Mouse (Mus musculus): ENCODE data around the gene Prc1. TPM values are rescaled to one million over a fixed set of nuclear protein-coding genes. Genes with fewer than 3 reads are reported as not detected.

Gene Prc1
- polyA plus RNA-seq, 1 experiment from 2014 or later = 263 TPM

DNA sequence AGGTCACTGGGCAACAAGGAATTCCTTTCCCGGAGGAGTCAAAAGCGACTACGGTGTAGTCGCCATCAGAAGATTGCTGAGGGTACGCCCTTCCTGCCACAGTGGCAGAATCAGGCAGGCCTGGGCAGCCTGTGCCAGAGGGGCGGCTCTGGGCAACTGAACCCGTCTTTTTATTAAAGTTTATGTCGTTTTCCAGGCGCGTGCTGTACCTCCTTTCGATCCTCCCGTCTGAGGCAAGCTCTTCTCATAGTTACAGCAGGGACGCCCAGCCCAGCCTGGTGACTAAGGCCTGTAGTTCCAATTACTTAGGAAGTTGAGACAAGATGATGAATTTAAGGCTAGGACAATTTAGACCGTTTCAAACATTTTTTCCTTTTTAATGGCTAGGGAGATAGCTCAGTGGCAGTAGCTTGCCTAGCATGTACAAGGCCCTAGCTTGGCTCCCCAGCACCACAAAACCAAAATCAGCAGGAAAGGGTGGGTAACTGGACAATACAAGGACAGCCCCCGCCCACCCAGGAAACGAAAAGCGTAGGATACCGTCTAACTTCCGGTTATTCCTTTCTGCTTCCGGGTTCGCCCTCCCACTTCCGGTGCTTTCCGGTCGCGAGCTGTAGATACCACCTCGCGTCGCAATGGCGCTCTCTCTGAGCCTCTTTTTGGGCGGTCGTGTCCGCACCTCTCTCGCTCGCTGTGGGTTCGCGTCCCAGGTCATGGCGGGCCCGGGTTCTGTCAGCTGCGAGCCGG lies 33.5 kb upstream of the Prc1 start, which contains the start of gene Ngrn:
Gene Ngrn (plus strand): TSS at position 591 of the 747 bp plus-strand sequence.
- no peaks in the 10 kb centered on the region for H3K9me3 ChIP-seq (ENCODE audit: control insufficient read depth, low read length)
- DNase-seq (ENCODE audit: low spot score) = peak; percentile 89
- ATAC-seq (replicated peaks; ENCODE audit: low FRiP score) = peak; percentile 87
- peaks cover 5% of the 10 kb centered on the region; the same call in 1 of the 2 replicates for H3K4me1 ChIP-seq (replicated peaks; ENCODE audit: control insufficient read depth, insufficient read depth, low read length)
- H3K4me2 ChIP-seq (ENCODE audit: low read depth, low read length, severe bottlenecking) = peak within 1 kb of the TSS; percentile 90
- H3K36me3 ChIP-seq (ENCODE audit: control insufficient read depth, insufficient read depth, low read length) = no peaks in the 10 kb centered on the region; the same call in 1 of the 2 replicates
- no peaks in the 10 kb centered on the region for H3K27me3 ChIP-seq (ENCODE audit: control insufficient read depth, insufficient read depth, low read length)
- peak within 1 kb of the TSS; percentile 80 for H3K9ac ChIP-seq (ENCODE audit: low read length)
- peak within 1 kb of the TSS; percentile 81 for H3K4me3 ChIP-seq (ENCODE audit: low read depth, low read length)
- H3K27ac ChIP-seq (ENCODE audit: low read depth, low read length) = peak within 1 kb of the TSS; percentile 38; the same call in 1 of the 2 replicates
- 26% methylated on average over 40 of the region's 40 CpGs for WGBS

DNA sequence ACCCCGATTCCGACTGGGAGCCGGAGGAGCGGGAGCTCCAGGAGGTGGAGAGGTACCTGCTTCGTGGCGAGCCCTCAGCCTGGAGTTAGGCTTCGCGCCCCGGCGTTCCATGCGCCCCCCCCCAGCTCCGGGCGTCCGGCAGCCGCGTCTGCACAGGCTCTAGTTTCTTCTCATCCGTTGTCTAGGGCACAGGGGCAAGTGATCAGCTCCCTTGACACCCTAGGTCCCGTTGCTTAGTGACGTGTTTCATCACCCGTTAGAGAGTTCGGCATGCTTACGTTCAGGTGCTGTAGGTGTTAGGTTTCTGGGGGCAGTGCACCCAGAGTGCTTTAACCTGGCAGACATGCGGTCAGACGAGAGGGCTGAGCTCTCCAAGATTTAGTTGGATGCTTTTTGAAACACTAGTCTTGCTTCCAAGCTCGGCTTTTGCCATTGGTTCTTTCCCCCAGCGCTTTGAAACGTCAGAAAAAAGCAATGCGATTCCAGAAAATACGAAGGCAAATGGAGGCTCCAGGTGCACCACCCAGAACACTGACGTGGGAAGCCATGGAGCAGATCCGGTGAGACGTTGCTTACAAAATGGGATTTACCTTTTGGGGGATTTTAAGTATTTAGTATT lies 32.8 kb upstream of the Prc1 start:
- H3K4me2 ChIP-seq (ENCODE audit: low read depth, low read length, severe bottlenecking) = peak overlapping the region; percentile 90
- WGBS = 2% methylated on average over 32 of the region's 32 CpGs
- no peaks in the 10 kb centered on the region for H3K27me3 ChIP-seq (ENCODE audit: control insufficient read depth, insufficient read depth, low read length)
- peak overlapping the region; percentile 80 for H3K9ac ChIP-seq (ENCODE audit: low read length)
- H3K27ac ChIP-seq (ENCODE audit: low read depth, low read length) = no peak overlapping the region
- peak; percentile 51; the same call in 1 of the 2 replicates for ATAC-seq (replicated peaks; ENCODE audit: low FRiP score)
- no peak for DNase-seq (ENCODE audit: low spot score)
- peaks cover 5% of the 10 kb centered on the region; the same call in 1 of the 2 replicates for H3K4me1 ChIP-seq (replicated peaks; ENCODE audit: control insufficient read depth, insufficient read depth, low read length)
- no peaks in the 10 kb centered on the region for H3K9me3 ChIP-seq (ENCODE audit: control insufficient read depth, low read length)
- peaks cover under 1% of the 10 kb centered on the region; the same call in 1 of the 2 replicates for H3K36me3 ChIP-seq (ENCODE audit: control insufficient read depth, insufficient read depth, low read length)
- peak overlapping the region; percentile 81 for H3K4me3 ChIP-seq (ENCODE audit: low read depth, low read length)

GRCm38 (mm10) chr7:80264606-80265005 lies 29.6 kb upstream of the Prc1 start:
- ATAC-seq (replicated peaks; ENCODE audit: low FRiP score) (no peak), DNase-seq (ENCODE audit: low spot score) (no peak)
- Histone ChIP-seq H3K4me1 (replicated peaks; ENCODE audit: control insufficient read depth, insufficient read depth, low read length) (peaks cover 8% of the 10 kb centered on the region; the same call in 1 of the 2 replicates), H3K9ac (ENCODE audit: low read length) (no peak overlapping the region), H3K9me3 (ENCODE audit: control insufficient read depth, low read length) (no peaks in the 10 kb centered on the region), H3K27me3 (ENCODE audit: control insufficient read depth, insufficient read depth, low read length) (no peaks in the 10 kb centered on the region), H3K4me2 (ENCODE audit: low read depth, low read length, severe bottlenecking) (no peak overlapping the region), H3K27ac (ENCODE audit: low read depth, low read length) (no peak overlapping the region), H3K4me3 (ENCODE audit: low read depth, low read length) (no peak overlapping the region), H3K36me3 (ENCODE audit: control insufficient read depth, insufficient read depth, low read length) (peaks cover 5% of the 10 kb centered on the region; the same call in 1 of the 2 replicates)
- WGBS = 96% methylated on average over 12 of the region's 12 CpGs

DNA sequence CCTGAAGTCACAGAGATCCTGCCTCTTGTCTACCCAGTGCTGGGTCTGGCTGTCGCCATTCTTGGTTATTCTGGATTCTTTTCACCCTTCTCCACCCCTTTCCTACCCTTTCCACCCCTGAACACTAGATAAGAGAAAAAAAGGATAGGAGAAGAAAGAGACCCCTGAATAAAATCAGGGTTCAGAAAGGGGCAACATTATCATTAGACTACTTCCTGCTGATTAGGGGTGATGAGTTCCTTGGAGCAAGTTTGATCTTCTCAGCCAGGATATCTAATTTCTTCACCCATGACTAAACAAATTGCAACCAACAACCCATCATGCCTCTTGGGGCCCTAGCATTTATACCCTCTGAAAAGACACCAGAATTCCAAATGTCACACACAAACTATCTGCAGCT lies 26.5 kb upstream of the Prc1 start:
- Histone ChIP-seq H3K9me3 (ENCODE audit: control insufficient read depth, low read length) (no peaks in the 10 kb centered on the region), H3K4me1 (replicated peaks; ENCODE audit: control insufficient read depth, insufficient read depth, low read length) (peaks cover 5% of the 10 kb centered on the region; the same call in 1 of the 2 replicates), H3K9ac (ENCODE audit: low read length) (no peak overlapping the region), H3K27me3 (ENCODE audit: control insufficient read depth, insufficient read depth, low read length) (no peaks in the 10 kb centered on the region), H3K4me3 (ENCODE audit: low read depth, low read length) (no peak overlapping the region), H3K27ac (ENCODE audit: low read depth, low read length) (no peak overlapping the region), H3K36me3 (ENCODE audit: control insufficient read depth, insufficient read depth, low read length) (peaks cover 5% of the 10 kb centered on the region; the same call in 1 of the 2 replicates), H3K4me2 (ENCODE audit: low read depth, low read length, severe bottlenecking) (no peak overlapping the region)
- WGBS = 79% methylated on average over 1 of the region's 1 CpGs
- no peak for ATAC-seq (replicated peaks; ENCODE audit: low FRiP score)
- DNase-seq (ENCODE audit: low spot score) = no peak

DNA sequence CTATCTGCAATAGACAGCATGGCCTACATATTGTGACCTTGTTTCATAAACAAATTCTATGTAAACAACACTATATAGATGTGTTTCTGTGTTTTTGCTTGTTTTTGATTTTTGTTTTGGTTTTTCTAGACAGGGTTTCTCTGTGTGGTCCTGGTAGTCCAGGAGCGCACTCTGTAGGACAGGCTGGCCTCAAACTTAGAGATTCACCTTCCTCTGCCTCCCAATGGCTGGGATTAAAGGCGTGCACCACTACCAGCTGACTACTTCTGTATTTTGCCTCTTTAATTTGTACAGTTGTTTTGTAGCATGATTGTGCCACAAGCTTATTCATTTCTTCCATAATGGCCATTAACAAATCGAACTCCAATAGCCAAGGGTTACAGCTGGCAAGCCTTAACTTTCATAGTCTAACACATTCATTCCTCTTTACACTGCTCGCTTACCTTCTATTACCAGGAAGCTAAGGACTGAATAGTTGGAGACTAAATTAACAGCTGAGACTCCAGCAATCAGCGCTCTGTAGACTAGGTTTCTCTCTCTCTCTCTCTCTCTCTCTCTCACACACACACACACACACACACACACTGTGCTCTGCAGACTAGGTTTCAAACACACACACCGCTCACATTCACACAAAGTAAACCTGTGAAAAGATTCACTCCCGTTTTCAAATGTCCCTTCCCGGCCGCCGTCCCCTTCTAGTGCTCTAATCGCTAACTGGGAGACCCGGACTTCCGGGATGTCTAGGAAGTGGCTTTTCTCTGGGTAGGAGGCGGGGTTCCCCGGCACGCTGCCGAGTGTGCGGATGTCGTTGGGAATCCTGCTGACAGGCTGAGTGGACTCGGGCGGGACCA lies 25.1 kb upstream of the Prc1 start, which contains the start of gene Vps33b:
Gene Vps33b (plus strand): TSS at position 753 of the 854 bp plus-strand sequence.
- Histone ChIP-seq H3K27me3 (ENCODE audit: control insufficient read depth, insufficient read depth, low read length) (no peaks in the 10 kb centered on the region), H3K4me3 (ENCODE audit: low read depth, low read length) (peak within 1 kb of the TSS; percentile 83), H3K9me3 (ENCODE audit: control insufficient read depth, low read length) (peaks cover 1% of the 10 kb centered on the region; the same call in 1 of the 2 replicates), H3K36me3 (ENCODE audit: control insufficient read depth, insufficient read depth, low read length) (peaks cover 5% of the 10 kb centered on the region; the same call in 1 of the 2 replicates), H3K27ac (ENCODE audit: low read depth, low read length) (peak within 1 kb of the TSS; percentile 41; the same call in 1 of the 2 replicates), H3K4me2 (ENCODE audit: low read depth, low read length, severe bottlenecking) (peak within 1 kb of the TSS; percentile 95), H3K4me1 (replicated peaks; ENCODE audit: control insufficient read depth, insufficient read depth, low read length) (peaks cover 5% of the 10 kb centered on the region; the same call in 1 of the 2 replicates), H3K9ac (ENCODE audit: low read length) (peak within 1 kb of the TSS; percentile 75)
- ATAC-seq (replicated peaks; ENCODE audit: low FRiP score) (peak; percentile 92), DNase-seq (ENCODE audit: low spot score) (peak; percentile 95)
- 5% methylated on average over 21 of the region's 21 CpGs for WGBS

DNA sequence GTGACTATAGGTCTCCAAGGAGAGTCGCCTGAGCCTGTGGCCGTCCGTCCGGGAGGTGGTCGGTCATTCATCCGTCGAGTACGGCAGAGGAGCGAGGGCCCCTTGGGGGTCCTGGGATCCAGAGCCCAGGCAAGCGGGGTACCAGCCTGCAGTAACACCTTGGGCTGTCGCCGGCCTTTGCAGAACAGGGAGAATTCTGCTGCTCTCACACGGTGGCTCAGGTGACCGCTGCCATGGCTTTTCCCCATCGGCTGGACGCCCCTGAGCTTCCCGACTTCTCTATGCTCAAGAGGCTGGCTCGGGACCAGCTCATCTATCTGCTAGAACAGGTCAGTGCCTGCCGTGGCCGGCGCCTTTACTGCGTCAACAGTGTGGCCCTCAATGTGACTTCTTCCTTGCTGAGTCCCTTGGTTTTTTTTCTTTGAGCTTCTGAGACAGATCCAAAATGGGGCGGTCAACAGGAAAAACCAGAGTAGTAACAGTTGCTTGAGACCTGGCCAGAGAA lies 24.4 kb upstream of the Prc1 start:
- no peaks in the 10 kb centered on the region for H3K27me3 ChIP-seq (ENCODE audit: control insufficient read depth, insufficient read depth, low read length)
- H3K27ac ChIP-seq (ENCODE audit: low read depth, low read length) = no peak overlapping the region
- WGBS = 1% methylated on average over 23 of the region's 23 CpGs
- DNase-seq (ENCODE audit: low spot score) = no peak
- peak overlapping the region; percentile 75 for H3K9ac ChIP-seq (ENCODE audit: low read length)
- peaks cover 8% of the 10 kb centered on the region; the same call in 1 of the 2 replicates for H3K9me3 ChIP-seq (ENCODE audit: control insufficient read depth, low read length)
- H3K4me3 ChIP-seq (ENCODE audit: low read depth, low read length) = peak overlapping the region; percentile 83
- ATAC-seq (replicated peaks; ENCODE audit: low FRiP score) = no peak; the same call in 1 of the 2 replicates
- H3K36me3 ChIP-seq (ENCODE audit: control insufficient read depth, insufficient read depth, low read length) = peaks cover 12% of the 10 kb centered on the region
- H3K4me1 ChIP-seq (replicated peaks; ENCODE audit: control insufficient read depth, insufficient read depth, low read length) = peaks cover 5% of the 10 kb centered on the region; the same call in 1 of the 2 replicates
- H3K4me2 ChIP-seq (ENCODE audit: low read depth, low read length, severe bottlenecking) = peak overlapping the region; percentile 95

- Histone ChIP-seq H3K9ac (ENCODE audit: low read length) (no peak overlapping the region), H3K4me2 (ENCODE audit: low read depth, low read length, severe bottlenecking) (no peak overlapping the region), H3K9me3 (ENCODE audit: control insufficient read depth, low read length) (peaks cover 13% of the 10 kb centered on the region; the same call in 1 of the 2 replicates), H3K36me3 (ENCODE audit: control insufficient read depth, insufficient read depth, low read length) (peaks cover 17% of the 10 kb centered on the region), H3K27ac (ENCODE audit: low read depth, low read length) (no peak overlapping the region), H3K27me3 (ENCODE audit: control insufficient read depth, insufficient read depth, low read length) (no peaks in the 10 kb centered on the region), H3K4me3 (ENCODE audit: low read depth, low read length) (no peak overlapping the region), H3K4me1 (replicated peaks; ENCODE audit: control insufficient read depth, insufficient read depth, low read length) (peaks cover 5% of the 10 kb centered on the region; the same call in 1 of the 2 replicates)
- DNase-seq (ENCODE audit: low spot score) (no peak), ATAC-seq (replicated peaks; ENCODE audit: low FRiP score) (no peak)
- WGBS = 93% methylated on average over 2 of the region's 2 CpGs
These were observed 20.8 kb upstream of the Prc1 start for GRCm38 (mm10) chr7:80273456-80273855.

All from forebrain, embryonic 11.5 days (tissue).